Mouse (Mus musculus) stomach, postnatal 0 days (tissue): ENCODE data around the gene Boc.

Experiments used
- CTCF ChIP-seq: IDR thresholded peaks from 2 replicates; pipeline ENCODE4 v1.5.1; 2016; ENCODE audit warnings: antibody characterized with exemption, low read depth, mild to moderate bottlenecking, moderate library complexity
- EP300 ChIP-seq: optimal IDR thresholded peaks from 2 replicates; pipeline ENCODE3; 2016; ENCODE audit warnings: antibody characterized with exemption

GRCm38 (mm10) chr16:44478767-44479166 lies 79.9 kb downstream of the Boc start:
- no peak for TF ChIP-seq CTCF
- TF ChIP-seq EP300 = no peak
